Mouse (Mus musculus): ENCODE measurements around the gene Nutf2-ps1. TPM values are rescaled to one million over a fixed set of nuclear protein-coding genes. Genes with fewer than 3 reads are reported as not detected.
"Not testable (repeated sequence)": the region's sequence is repeated elsewhere in the genome, so short reads cannot be mapped to it uniquely, and the experiment has no call there.

Nutf2-ps1 gene
- polyA plus RNA-seq (2014; fragmentation: Nextera tagmentation; extraction: Ambion mirVana) = 400 and 410 TPM in 2 replicates

DNA sequence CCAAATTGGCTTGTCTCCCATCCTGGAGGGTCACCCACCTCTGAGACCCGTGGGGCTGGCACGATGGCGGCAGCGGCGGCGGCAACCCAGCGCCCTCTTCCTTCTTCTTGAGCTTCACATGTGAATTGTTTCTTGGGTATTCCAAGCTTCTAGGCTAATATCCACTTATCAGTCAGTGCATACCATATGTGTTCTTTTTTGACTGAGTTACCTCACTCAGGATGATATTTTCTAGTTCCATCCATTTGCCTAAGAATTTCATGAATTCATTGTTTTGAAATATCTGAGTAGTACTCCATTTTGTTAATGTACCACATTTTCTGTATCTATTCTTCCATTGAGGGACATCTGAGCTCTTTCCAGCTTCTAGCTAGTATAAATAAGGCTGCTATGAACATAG lies at the start of gene Nutf2-ps1:
Gene Nutf2-ps1, minus strand, starts transcription at position 101 of the 400 bp plus-strand sequence.
- WGBS = 95% methylated on average over 7 of the region's 7 CpGs

DNA sequence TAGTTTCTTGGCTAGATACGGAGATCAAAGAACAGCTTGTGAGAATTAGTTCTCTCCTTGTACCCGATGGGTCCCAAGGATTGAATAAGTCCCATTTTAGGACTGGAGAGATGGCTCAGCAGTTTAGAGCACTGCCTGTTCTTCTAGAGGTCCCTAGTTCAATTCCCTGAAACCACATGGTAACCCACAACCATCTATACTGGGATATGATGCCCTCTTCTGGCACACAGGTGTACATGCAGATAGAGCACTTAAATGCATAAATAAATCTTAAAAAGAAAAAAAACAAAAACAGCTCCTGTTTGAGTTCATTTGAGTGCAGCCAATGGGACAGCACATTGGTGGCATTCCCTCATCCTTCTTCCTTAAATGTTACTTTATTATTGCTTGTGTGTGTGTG lies 49.2 kb upstream of the Nutf2-ps1 start:
- Histone ChIP-seq H3K4me2 (no peak overlapping the region), H3K4me1 (replicated peaks; ENCODE audit: control insufficient read depth, insufficient read depth, low read length) (no peaks in the 10 kb centered on the region), H3K27ac (ENCODE audit: low read depth, low read length) (no peak overlapping the region), H3K9me3 (ENCODE audit: control insufficient read depth, low read length) (no peaks in the 10 kb centered on the region), H3K27me3 (replicated peaks; ENCODE audit: control insufficient read depth, insufficient read depth, low read length) (no peaks in the 10 kb centered on the region), H3K4me3 (ENCODE audit: low read depth, low read length) (no peak overlapping the region), H3K36me3 (ENCODE audit: control insufficient read depth, insufficient read depth, low read length) (peaks cover 60% of the 10 kb centered on the region), H3K9ac (ENCODE audit: low read depth, low read length) (no peak overlapping the region)
- 96% methylated on average over 2 of the region's 2 CpGs for WGBS
- DNase-seq (ENCODE audit: low spot score) (no peak), ATAC-seq (replicated peaks; ENCODE audit: low FRiP score) (no peak)

More for the DNA sequence above, at the start of gene Nutf2-ps1:
- H3K4me3 ChIP-seq (ENCODE audit: low read depth, low read length); H3K9ac ChIP-seq (ENCODE audit: low read depth, low read length); H3K36me3 ChIP-seq (ENCODE audit: control insufficient read depth, insufficient read depth, low read length); ATAC-seq (replicated peaks; ENCODE audit: low FRiP score); H3K27me3 ChIP-seq (replicated peaks; ENCODE audit: control insufficient read depth, insufficient read depth, low read length); H3K4me1 ChIP-seq (replicated peaks; ENCODE audit: control insufficient read depth, insufficient read depth, low read length); H3K27ac ChIP-seq (ENCODE audit: low read depth, low read length); DNase-seq (ENCODE audit: low spot score); H3K4me2 ChIP-seq: not testable (repeated sequence)
- peaks cover 12% of the 10 kb centered on the region for H3K9me3 ChIP-seq (ENCODE audit: control insufficient read depth, low read length)

DNA sequence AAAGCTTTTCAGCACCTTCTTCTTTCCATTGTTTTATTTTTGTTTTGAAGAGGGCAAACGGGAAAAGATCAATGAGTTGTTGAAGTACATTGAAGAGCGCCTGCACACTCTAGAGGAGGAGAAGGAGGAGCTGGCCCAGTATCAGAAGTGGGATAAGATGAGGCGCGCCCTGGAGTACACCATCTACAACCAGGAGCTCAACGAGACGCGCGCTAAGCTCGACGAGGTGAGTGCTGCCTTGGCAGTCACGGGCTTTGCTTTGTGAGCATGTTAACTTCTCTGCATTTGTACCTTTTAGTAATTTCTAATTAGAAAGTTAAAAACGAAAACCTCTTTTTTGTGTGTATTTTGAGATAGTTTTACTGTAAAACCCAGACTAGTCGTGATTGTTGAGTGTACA lies 32.8 kb upstream of the Nutf2-ps1 start:
- no peaks in the 10 kb centered on the region for H3K27me3 ChIP-seq (replicated peaks; ENCODE audit: control insufficient read depth, insufficient read depth, low read length)
- peaks cover 36% of the 10 kb centered on the region for H3K36me3 ChIP-seq (ENCODE audit: control insufficient read depth, insufficient read depth, low read length)
- no peak overlapping the region for H3K4me3 ChIP-seq (ENCODE audit: low read depth, low read length)
- H3K9ac ChIP-seq (ENCODE audit: low read depth, low read length) = no peak overlapping the region
- H3K4me2 ChIP-seq = no peak overlapping the region
- DNase-seq (ENCODE audit: low spot score) (no peak), ATAC-seq (replicated peaks; ENCODE audit: low FRiP score) (no peak)
- H3K9me3 ChIP-seq (ENCODE audit: control insufficient read depth, low read length) = no peaks in the 10 kb centered on the region
- no peak overlapping the region for H3K27ac ChIP-seq (ENCODE audit: low read depth, low read length)
- H3K4me1 ChIP-seq (replicated peaks; ENCODE audit: control insufficient read depth, insufficient read depth, low read length) = no peaks in the 10 kb centered on the region
- WGBS = 93% methylated on average over 13 of the region's 13 CpGs

DNA sequence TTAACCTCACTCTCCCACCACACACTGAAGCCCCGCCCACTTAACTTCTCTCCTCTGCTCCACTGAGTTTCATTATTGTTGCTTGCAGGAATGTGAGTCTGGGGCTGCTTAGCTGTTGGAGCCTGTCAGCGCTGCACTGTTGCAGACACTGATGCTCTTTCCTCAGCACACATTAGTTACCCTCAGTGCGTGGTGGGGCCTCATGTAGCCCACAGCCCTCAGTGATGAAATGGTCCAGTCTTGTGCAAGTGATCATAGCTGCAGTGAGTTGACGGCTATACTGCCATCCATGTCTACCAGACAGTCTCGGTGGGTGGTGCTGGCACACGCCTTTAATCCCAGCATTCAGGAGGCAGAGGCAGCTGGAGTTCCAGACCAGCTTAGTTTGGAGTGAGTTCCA lies 20.1 kb upstream of the Nutf2-ps1 start:
- H3K9me3 ChIP-seq (ENCODE audit: control insufficient read depth, low read length) = no peaks in the 10 kb centered on the region
- H3K27me3 ChIP-seq (replicated peaks; ENCODE audit: control insufficient read depth, insufficient read depth, low read length) = no peaks in the 10 kb centered on the region
- ATAC-seq (replicated peaks; ENCODE audit: low FRiP score) (no peak), DNase-seq (ENCODE audit: low spot score) (no peak)
- WGBS = 83% methylated on average over 6 of the region's 6 CpGs
- peaks cover 9% of the 10 kb centered on the region for H3K4me1 ChIP-seq (replicated peaks; ENCODE audit: control insufficient read depth, insufficient read depth, low read length)
- H3K27ac ChIP-seq (ENCODE audit: low read depth, low read length) = no peak overlapping the region
- peaks cover 23% of the 10 kb centered on the region; the same call in 1 of the 2 replicates for H3K36me3 ChIP-seq (ENCODE audit: control insufficient read depth, insufficient read depth, low read length)
- no peak overlapping the region for H3K4me2 ChIP-seq
- H3K4me3 ChIP-seq (ENCODE audit: low read depth, low read length) = no peak overlapping the region
- H3K9ac ChIP-seq (ENCODE audit: low read depth, low read length) = no peak overlapping the region

DNA sequence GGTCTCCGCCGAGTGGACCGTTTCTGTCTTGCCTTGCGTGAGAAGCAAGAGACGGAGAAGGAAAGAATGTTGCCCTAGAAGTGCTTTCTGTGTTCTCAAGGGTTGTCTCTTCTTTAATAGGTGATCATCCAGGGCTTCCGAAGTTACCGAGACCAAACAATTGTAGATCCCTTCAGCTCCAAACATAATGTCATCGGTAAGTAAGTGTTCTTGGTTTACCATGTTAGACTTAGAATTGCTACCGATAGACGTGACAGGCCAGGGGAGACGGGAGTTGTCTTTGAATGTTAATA lies 12.4 kb upstream of the Nutf2-ps1 start:
- ATAC-seq (replicated peaks; ENCODE audit: low FRiP score) (no peak), DNase-seq (ENCODE audit: low spot score) (no peak)
- Histone ChIP-seq H3K27ac (ENCODE audit: low read depth, low read length) (peak overlapping the region; percentile 94; the same call in 1 of the 2 replicates), H3K36me3 (ENCODE audit: control insufficient read depth, insufficient read depth, low read length) (peaks cover 14% of the 10 kb centered on the region), H3K9me3 (ENCODE audit: control insufficient read depth, low read length) (no peaks in the 10 kb centered on the region), H3K4me2 (peak overlapping the region; percentile 95), H3K4me3 (ENCODE audit: low read depth, low read length) (peak overlapping the region; percentile 99), H3K9ac (ENCODE audit: low read depth, low read length) (peak overlapping the region; percentile 99), H3K4me1 (replicated peaks; ENCODE audit: control insufficient read depth, insufficient read depth, low read length) (peaks cover 15% of the 10 kb centered on the region), H3K27me3 (replicated peaks; ENCODE audit: control insufficient read depth, insufficient read depth, low read length) (no peaks in the 10 kb centered on the region)
- WGBS = 13% methylated on average over 11 of the region's 11 CpGs

DNA sequence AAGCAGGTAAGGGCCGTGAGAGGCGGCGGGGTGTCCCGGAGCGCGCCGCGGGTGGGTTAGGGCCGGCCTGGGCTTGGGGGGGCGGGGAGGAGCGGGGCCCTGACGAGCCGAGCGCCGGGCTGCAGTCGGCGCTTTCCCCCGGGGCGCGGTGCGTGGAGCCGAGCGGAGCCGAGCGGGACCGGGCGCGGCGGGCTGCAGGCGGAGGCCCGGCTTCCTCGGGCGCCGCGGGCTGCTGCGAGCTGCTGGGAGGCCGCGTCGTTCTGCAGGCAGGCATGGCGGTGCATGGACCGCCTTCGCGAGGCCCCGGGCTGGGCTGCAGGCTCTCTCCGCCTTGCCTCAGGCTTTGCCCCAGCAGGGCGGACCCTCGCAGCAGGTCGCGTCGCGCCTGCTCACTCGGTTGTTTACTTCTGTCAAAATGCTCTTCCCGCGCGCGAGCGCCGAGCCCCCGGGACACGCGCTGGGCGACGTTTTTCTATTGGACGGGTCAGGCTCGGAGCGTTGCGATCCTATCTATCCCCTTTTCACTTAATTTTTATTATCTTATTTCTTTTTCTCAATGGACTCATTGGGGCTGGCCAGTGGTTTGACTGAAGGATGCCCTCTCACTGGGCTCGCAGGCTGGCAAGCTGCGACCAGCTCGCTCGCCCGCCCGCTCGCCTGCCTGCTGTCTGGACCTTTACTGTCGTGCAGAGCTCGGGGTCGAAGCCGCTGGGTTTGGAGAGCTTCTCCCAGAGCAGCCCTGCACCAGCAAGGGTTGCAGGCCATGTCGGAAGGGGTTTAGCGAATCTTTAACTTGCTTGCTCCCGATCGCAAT lies 11.9 kb upstream of the Nutf2-ps1 start:
- Histone ChIP-seq H3K9ac (ENCODE audit: low read depth, low read length) (peak overlapping the region; percentile 99), H3K36me3 (ENCODE audit: control insufficient read depth, insufficient read depth, low read length) (peaks cover 10% of the 10 kb centered on the region), H3K27ac (ENCODE audit: low read depth, low read length) (peak overlapping the region; percentile 94), H3K4me2 (peak overlapping the region; percentile 95), H3K4me1 (replicated peaks; ENCODE audit: control insufficient read depth, insufficient read depth, low read length) (peaks cover 15% of the 10 kb centered on the region), H3K27me3 (replicated peaks; ENCODE audit: control insufficient read depth, insufficient read depth, low read length) (no peaks in the 10 kb centered on the region), H3K9me3 (ENCODE audit: control insufficient read depth, low read length) (no peaks in the 10 kb centered on the region), H3K4me3 (ENCODE audit: low read depth, low read length) (peak overlapping the region; percentile 99)
- peak; percentile 65 for ATAC-seq (replicated peaks; ENCODE audit: low FRiP score)
- no peak for DNase-seq (ENCODE audit: low spot score)
- WGBS = under 1% methylated on average over 76 of the region's 82 CpGs

DNA sequence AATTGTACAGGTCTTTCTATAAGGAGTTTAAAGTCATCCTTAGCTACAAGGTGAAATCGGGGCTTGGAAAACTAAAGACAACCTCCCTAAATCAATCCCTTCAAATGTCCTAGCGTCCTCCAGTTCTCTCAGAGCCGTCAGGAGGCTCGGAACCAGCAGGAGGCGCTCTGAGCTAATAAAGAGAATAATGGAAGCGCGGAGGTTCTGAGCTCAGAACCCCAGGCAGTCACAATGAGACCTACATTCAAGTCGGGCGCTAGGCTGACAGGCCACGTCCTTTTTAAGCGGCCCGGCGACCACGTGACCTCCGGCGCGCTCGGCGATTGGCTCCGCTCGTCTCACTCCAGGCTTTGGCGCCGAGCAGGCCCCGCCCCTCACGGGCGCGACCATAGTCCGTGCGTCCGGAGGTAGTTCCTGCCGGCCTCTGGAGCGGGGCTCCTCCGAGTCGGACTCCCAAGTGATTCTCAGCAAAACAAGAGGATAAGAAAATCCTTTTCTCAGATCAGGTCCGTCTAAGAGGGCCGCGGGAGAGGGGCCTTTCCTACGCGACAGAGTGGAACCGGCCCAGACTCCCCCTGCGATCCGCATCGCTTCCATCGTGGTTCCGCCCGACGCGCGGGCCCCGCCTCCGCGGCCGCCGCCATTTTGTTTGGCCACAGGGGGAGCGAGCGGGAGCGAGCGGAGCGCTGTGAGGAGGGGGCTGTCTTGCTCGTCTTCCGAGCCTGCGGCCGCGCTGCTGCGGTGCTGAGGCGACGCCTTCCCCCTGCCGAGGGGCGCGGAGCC lies 11.1 kb upstream of the Nutf2-ps1 start, which contains the start of gene Smc3:
Gene Smc3, plus strand, starts transcription at position 642 of the 783 bp plus-strand sequence.
- Histone ChIP-seq H3K4me3 (ENCODE audit: low read depth, low read length) (peak within 1 kb of the TSS; percentile 99), H3K4me1 (replicated peaks; ENCODE audit: control insufficient read depth, insufficient read depth, low read length) (peaks cover 15% of the 10 kb centered on the region), H3K27me3 (replicated peaks; ENCODE audit: control insufficient read depth, insufficient read depth, low read length) (no peaks in the 10 kb centered on the region), H3K9me3 (ENCODE audit: control insufficient read depth, low read length) (no peaks in the 10 kb centered on the region), H3K9ac (ENCODE audit: low read depth, low read length) (peak within 1 kb of the TSS; percentile 99), H3K27ac (ENCODE audit: low read depth, low read length) (peak within 1 kb of the TSS; percentile 94), H3K4me2 (peak within 1 kb of the TSS; percentile 95), H3K36me3 (ENCODE audit: control insufficient read depth, insufficient read depth, low read length) (peaks cover 6% of the 10 kb centered on the region)
- ATAC-seq (replicated peaks; ENCODE audit: low FRiP score) (peak; percentile 95), DNase-seq (ENCODE audit: low spot score) (peak; percentile 97)
- WGBS = under 1% methylated on average over 70 of the region's 70 CpGs

DNA sequence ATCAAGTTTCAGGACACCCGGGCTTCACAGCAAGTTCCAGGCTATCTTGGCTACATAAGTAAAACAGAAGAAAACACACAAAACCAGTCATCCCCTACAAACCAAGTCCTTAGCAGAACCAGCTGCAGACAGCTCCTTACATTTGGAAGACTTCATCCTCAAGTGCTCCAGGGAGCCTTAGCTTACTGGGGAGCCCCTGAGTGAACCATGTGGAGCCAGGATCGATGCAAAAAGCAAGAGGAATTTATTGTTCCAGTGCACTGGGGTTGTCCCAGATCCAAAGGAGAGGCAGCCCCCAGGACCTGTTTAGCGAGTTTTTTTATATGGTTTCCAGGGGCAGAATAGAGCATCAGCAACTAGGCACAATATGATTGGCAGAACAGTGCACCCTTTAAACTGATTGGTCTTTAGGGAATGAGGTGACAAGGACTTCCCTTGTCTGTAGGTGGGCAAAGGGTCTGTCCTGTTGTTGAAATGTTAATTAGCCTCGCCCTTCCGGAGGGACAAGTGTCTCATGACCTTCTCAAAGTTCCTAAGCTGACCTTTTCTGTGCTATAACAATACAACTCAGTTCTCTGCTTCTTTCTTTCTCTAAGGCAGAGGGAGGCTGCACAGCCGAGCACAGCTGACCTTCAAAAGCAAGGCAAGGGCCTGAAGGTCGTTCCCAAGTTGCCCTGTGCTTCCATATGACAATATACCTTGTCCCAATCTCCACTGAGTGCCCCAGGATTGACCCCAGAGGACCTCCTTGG lies 8.0 kb upstream of the Nutf2-ps1 start:
- DNase-seq (ENCODE audit: low spot score) (no peak), ATAC-seq (replicated peaks; ENCODE audit: low FRiP score) (no peak)
- H3K9me3 ChIP-seq (ENCODE audit: control insufficient read depth, low read length) = no peaks in the 10 kb centered on the region
- H3K36me3 ChIP-seq (ENCODE audit: control insufficient read depth, insufficient read depth, low read length) = no peaks in the 10 kb centered on the region
- no peaks in the 10 kb centered on the region for H3K27me3 ChIP-seq (replicated peaks; ENCODE audit: control insufficient read depth, insufficient read depth, low read length)
- 70% methylated on average over 7 of the region's 7 CpGs for WGBS
- no peak overlapping the region for H3K27ac ChIP-seq (ENCODE audit: low read depth, low read length)
- no peak overlapping the region for H3K4me2 ChIP-seq
- H3K4me3 ChIP-seq (ENCODE audit: low read depth, low read length) = no peak overlapping the region
- H3K4me1 ChIP-seq (replicated peaks; ENCODE audit: control insufficient read depth, insufficient read depth, low read length) = peaks cover 3% of the 10 kb centered on the region
- no peak overlapping the region for H3K9ac ChIP-seq (ENCODE audit: low read depth, low read length)

Measured in liver, embryonic 11.5 days (tissue).